Mouse (Mus musculus) c-Kit-negative CD71-positive TER-119-positive erythroid progenitor cells, embryonic 14.5 days (primary cell): ENCODE measurements around the gene Bud13.
"Not testable (repeated sequence)": the region's sequence is repeated elsewhere in the genome, so short reads cannot be mapped to it uniquely, and the experiment has no call there.

Experiments used
- DNase-seq: peaks from one replicate; pipeline ENCODE4 v3.0.0-alpha.2; 2013; ENCODE audit warnings: low read depth, low spot score

Gene Bud13

GRCm38 (mm10) chr9:46302142-46302541, 19.3 kb downstream of the Bud13 start:
- DNase-seq = peak; percentile 15

- no peak for DNase-seq
Observed at GRCm38 (mm10) chr9:46309121-46309520, 26.3 kb downstream of the Bud13 start.

GRCm38 (mm10) chr9:46314507-46314906, 31.7 kb downstream of the Bud13 start:
- DNase-seq = peak; percentile 51

- no peak for DNase-seq
Observed at GRCm38 (mm10) chr9:46314921-46315320, 32.1 kb downstream of the Bud13 start.

GRCm38 (mm10) chr9:46315807-46316365, 33.1 kb downstream of the Bud13 start:
- DNase-seq = no peak

- no peak for DNase-seq
Observed at GRCm38 (mm10) chr9:46316388-46316787, 33.6 kb downstream of the Bud13 start.

- no peak for DNase-seq
Observed at GRCm38 (mm10) chr9:46316909-46317308, 34.1 kb downstream of the Bud13 start.

- DNase-seq = no peak
Observed at GRCm38 (mm10) chr9:46317957-46318356, 35.1 kb downstream of the Bud13 start.

- DNase-seq = not testable (repeated sequence)
Observed at GRCm38 (mm10) chr9:46319886-46320285, 37.1 kb downstream of the Bud13 start, which contains the start of gene 4931429L15Rik. TSS of gene 4931429L15Rik (minus strand) at chr9:46319986.

GRCm38 (mm10) chr9:46320461-46320860, 37.7 kb downstream of the Bud13 start:
- DNase-seq = no peak

GRCm38 (mm10) chr9:46326694-46327405, 44.0 kb downstream of the Bud13 start:
- no peak for DNase-seq

GRCm38 (mm10) chr9:46327706-46328571, 45.1 kb downstream of the Bud13 start:
- DNase-seq = no peak

GRCm38 (mm10) chr9:46328572-46329249, 45.9 kb downstream of the Bud13 start:
- no peak for DNase-seq

GRCm38 (mm10) chr9:46329250-46329648, 46.4 kb downstream of the Bud13 start:
- DNase-seq = no peak

- DNase-seq = no peak
Observed at GRCm38 (mm10) chr9:46329801-46330585, 47.2 kb downstream of the Bud13 start.

GRCm38 (mm10) chr9:46330586-46330895, 47.7 kb downstream of the Bud13 start:
- DNase-seq = no peak

GRCm38 (mm10) chr9:46331301-46331700, 48.5 kb downstream of the Bud13 start:
- DNase-seq = no peak

- no peak for DNase-seq
Observed at GRCm38 (mm10) chr9:46334471-46335025, 51.7 kb downstream of the Bud13 start.

GRCm38 (mm10) chr9:46335461-46335995, 52.7 kb downstream of the Bud13 start:
- no peak for DNase-seq

GRCm38 (mm10) chr9:46336294-46336693, 53.5 kb downstream of the Bud13 start:
- DNase-seq = not testable (repeated sequence)

GRCm38 (mm10) chr9:46337331-46337730, 54.5 kb downstream of the Bud13 start:
- DNase-seq = no peak
